Mouse (Mus musculus) layer of hippocampus, adult 8-10 months (tissue): ENCODE measurements around the gene Hectd2. TPM values are rescaled to one million over a fixed set of nuclear protein-coding genes. Genes with fewer than 3 reads are reported as not detected.

Experiments
- DNase-seq, 2 experiments: peaks; one replicate each; pipeline ENCODE4 v3.0.0; 2022; ENCODE audit warnings: low spot score in 2 of 2
- total RNA-seq, 4 experiments: library from RNA; stranded (reverse); gene quantifications; 2 replicates each; pipeline ENCODE4 v1.2.4; 2022

Hectd2 gene
- total RNA-seq, 4 experiments from 2014 or later: 37.9 to 43.5 (median 40.1) TPM

- DNase-seq: no peak
Observed at GRCm38 (mm10) chr19:36646132-36646828, 91.8 kb downstream of the Hectd2 start.

- no peak for DNase-seq
Observed at GRCm38 (mm10) chr19:36652686-36653085, 98.2 kb downstream of the Hectd2 start.

- DNase-seq: no peak
Observed at GRCm38 (mm10) chr19:36662734-36663133, 108.3 kb downstream of the Hectd2 start.

GRCm38 (mm10) chr19:36663918-36664317, 109.5 kb downstream of the Hectd2 start:
- DNase-seq: no peak

GRCm38 (mm10) chr19:36664417-36664816, 110.0 kb downstream of the Hectd2 start:
- DNase-seq: no peak

- DNase-seq: no peak
Observed at GRCm38 (mm10) chr19:36665206-36665605, 110.8 kb downstream of the Hectd2 start.

- DNase-seq: no peak
Observed at GRCm38 (mm10) chr19:36665641-36666040, 111.2 kb downstream of the Hectd2 start.

GRCm38 (mm10) chr19:36666471-36666870, 112.0 kb downstream of the Hectd2 start:
- no peak for DNase-seq

GRCm38 (mm10) chr19:36667368-36667767, 112.9 kb downstream of the Hectd2 start:
- no peak for DNase-seq

GRCm38 (mm10) chr19:36668098-36668497, 113.7 kb downstream of the Hectd2 start:
- DNase-seq: no peak

GRCm38 (mm10) chr19:36668881-36669639, 114.6 kb downstream of the Hectd2 start:
- DNase-seq: no peak

- DNase-seq: no peak
Observed at GRCm38 (mm10) chr19:36669720-36670451, 115.4 kb downstream of the Hectd2 start.

Other genes starting within 250 kb of the Hectd2 start
- gene Pcgf5, start 206.3 kb upstream of the Hectd2 start, total RNA-seq: 10 to 100 TPM; 19.2 to 27.9 (median 20.9) TPM
- 10 to 100 TPM; 54.6 to 70.2 (median 64.5) TPM for gene Ppp1r3c, start 182.0 kb downstream of the Hectd2 start, total RNA-seq